Mouse (Mus musculus): ENCODE results near the gene Rhot2.

DNA sequence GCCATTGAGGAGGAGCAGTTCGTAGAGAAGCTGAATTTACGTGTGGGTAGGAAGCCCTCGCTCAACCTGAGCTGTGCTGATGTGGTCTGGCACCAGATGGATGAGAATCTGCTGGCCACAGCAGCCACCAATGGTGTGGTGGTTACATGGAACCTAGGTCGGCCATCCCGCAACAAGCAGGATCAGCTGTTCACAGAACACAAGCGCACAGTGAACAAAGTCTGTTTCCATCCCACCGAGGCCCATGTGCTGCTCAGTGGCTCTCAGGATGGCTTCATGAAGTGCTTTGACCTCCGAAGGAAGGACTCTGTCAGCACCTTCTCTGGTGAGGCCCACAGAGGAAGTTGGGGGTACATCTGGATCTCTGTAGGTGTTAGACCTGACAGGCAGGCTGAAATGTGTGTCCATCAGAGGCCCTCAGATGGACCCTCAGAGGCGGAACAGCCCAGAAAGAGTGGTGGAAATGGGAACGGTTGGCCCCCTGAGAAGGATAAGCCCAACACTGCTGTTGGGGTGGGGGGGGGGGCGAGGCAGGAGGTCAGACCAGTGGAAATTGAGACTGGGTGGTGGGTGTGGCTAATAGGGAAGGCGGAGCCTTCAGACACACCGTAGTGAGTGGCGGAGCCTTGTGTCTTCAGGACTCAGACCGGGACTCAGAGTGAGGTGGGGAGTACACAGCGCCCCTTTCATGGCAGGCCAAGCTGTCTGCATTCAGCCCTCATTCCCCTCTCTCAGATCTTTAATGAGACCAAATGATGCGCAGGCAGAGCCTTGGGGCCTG, 20.1 kb downstream of the Rhot2 start:
- TF ChIP-seq CTCF (IDR thresholded peaks at IDR 0.05; ENCODE audit: low read depth) (no peak), EP300 (IDR thresholded peaks at IDR 0.05; ENCODE audit: low read depth) (no peak)

All from liver, postnatal 0 days (tissue).